Mouse (Mus musculus) gastrocnemius, postnatal 4 days (tissue): ENCODE results near the gene Fbxl2. TPM values are rescaled to one million over a fixed set of nuclear protein-coding genes. Genes with fewer than 3 reads are reported as not detected.
A peak's percentile ranks its signal among the peaks of the same experiment; 100 is the strongest.

Experiments
- DNase-seq, 2 experiments: peaks; one replicate each; pipeline ENCODE4 v3.0.0; 2021 to 2022; ENCODE audit warnings: low spot score in 2 of 2, mixed read lengths in 2 of 2
- total RNA-seq, 2 experiments: library from RNA; stranded (reverse); gene quantifications; 2 replicates each; pipeline ENCODE4 v1.2.3; 2021

The Fbxl2 gene
- total RNA-seq, 2 experiments from 2014 or later, result 3.9 to 4.0 TPM

DNA sequence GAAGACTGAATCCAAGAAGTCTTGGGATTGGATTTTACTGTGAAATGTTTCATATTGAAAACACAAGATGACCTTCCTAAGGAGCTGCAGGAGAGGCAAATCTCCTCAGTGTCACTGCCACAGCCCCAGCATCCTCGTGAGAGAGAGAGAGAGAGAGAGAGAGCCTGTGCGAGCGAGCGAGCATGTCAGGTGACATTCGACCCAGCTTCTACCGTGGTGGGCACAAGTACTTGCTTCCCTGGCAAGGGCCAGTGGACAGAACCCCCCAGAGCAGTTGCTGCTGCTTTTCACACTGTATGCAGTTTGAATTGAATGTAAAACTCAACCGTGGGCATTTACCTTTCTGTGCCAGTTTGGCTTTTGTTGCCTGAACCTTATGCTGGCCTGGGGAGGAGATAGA is 70.5 kb downstream of the Fbxl2 start:
- no peak for DNase-seq

DNA sequence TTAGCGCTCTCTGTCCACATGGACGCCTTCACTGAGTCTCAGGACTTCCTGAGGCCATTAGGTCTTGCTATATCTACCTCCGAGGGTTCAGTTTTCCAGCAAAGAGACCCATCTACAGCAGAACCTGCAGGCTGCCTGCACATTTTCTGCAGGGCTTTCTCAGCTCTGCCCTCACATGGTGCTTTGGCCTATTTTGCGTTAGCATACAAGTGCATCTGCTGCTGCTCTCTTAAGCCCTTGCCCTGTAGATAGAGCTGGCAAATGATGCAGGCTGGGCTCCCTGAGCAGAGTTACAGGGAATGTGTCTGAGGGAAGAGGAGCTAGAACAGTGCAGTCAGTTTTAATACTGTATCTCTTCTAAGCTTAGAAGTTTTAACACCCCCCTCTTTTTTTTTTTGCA is 71.0 kb downstream of the Fbxl2 start:
- DNase-seq, result no peak

DNA sequence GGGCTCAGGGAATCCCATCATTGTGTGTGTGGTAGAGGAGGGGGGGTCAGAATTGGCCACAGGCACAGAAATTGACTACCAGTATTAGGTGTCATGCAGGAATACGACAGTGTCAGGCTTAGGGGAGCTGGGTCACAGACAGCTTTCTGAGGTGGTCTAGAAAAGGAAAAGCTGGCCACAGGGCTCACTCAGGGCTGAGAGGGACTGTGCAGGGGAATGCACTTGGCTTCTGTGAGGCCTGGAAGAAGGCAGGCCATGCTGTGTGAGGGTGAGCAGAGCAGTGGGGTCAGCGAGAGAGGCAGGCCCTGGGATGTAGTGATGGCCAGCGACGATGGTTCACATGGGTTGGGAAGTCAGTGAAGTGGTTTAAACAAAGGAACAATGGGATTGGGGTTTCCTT is 72.1 kb downstream of the Fbxl2 start:
- DNase-seq, result no peak

DNA sequence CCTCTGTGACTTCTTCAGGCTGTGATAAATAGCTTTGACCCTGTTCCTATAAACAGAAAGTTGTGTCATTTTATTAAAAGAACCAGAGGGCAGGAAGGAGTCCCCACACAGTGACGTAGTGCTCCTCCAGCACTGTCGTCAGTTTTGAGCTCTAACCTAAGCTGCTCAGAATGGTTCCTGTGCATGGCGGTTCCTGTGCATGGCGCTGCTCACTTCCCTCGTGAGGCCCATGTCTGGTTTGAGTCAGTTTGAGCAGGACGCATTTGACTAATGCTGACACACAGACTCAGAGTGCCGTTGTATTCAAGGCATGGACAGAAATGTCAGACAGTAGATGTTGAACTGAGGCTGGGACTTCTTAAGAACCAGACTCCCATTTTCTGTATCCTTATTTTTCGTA is 74.4 kb downstream of the Fbxl2 start:
- DNase-seq, result no peak

DNA sequence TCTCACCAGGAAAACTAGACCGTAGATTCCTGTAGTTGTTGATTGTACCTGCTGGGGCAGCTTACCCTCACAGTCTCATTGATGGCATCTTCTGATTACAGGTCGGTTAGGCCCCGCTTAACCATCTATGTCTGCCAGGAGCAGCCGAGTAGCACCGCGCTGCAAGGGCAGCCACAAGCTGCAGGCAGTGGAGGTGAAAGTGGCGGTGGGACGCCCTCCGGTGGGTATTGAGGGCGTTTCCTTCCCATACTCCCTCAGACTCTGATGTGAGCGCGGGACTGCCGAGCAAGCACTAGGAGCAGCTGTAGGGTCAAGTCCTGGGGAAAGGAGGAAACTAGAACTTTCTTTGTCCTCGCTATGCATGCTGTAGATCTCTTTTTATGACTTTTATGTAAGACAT is 76.0 kb downstream of the Fbxl2 start:
- DNase-seq, result no peak

DNA sequence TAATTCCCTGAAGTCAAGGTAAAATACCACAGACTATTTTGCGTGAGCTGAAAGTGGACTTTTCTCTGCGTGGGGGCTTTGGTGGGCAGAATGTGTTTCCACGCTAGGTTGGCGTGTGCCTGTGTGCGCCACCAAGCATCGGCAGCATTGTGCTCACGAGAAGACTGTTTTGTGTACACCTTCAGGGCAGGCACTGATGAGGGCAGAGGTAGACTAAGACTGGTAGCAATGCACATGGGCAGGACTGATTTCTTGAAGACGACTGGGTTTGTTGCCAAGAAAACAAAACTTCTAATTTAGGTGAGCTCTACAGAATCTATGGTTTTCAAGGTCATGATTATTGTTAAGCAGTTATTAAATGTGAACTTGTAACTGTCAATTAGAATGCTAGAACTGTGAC is 76.6 kb downstream of the Fbxl2 start:
- no peak for DNase-seq

DNA sequence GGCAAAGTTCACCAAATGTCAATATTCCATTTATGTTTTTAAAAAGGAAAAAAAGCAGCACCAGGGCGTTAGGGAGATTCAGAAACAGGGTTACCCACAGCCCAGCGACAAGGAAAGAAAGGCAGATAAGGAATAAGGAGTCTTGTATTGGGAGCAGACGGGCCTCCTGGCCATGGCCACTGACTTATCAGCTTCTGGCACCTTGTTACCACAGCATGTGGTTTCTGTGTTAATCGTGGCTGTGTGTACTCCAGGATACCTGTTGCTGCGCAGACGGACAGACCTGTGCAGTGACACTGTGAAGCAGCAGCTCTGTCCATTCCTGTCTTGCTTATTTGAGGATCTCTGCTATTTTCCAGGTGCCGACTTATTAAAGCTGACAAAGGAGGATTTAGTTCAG is 77.0 kb downstream of the Fbxl2 start:
- no peak for DNase-seq

DNA sequence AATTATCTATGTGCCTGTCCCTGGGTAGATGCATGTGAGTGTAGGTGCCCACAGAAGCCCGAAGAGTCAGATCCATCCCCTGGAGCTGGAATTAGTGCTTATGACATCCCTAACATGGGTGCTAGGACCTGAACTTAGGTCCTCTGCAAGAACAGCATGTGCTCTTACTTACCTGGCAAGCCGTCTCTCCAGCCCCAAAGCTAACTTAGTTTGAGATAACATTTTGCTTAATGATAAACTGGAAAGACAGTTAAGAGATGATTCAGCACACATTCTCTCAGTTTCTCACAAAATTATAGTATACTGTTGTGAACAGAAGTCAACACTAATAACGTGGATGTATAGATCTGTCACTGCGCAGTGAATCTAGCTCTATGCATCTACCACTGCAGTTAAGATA is 79.2 kb downstream of the Fbxl2 start:
- no peak for DNase-seq

DNA sequence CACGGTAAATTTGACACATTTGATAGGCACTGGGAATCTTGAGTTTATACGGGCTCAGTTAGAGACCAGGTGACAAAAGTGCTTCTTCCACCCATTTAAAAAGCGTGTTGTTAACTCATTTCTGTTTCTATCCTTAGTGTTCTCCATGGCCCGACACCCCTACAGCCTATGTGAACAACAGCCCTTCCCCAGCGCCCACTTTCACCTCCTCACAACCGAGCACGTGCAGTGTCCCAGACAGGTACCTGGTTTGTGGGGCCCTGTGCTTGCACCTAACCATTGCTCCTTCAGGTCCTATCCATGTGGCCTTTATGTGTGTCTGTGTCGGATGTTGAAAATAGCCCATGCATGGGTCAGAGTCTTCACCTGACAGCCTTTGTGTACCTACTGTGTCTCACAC is 81.6 kb downstream of the Fbxl2 start:
- no peak for DNase-seq

DNA sequence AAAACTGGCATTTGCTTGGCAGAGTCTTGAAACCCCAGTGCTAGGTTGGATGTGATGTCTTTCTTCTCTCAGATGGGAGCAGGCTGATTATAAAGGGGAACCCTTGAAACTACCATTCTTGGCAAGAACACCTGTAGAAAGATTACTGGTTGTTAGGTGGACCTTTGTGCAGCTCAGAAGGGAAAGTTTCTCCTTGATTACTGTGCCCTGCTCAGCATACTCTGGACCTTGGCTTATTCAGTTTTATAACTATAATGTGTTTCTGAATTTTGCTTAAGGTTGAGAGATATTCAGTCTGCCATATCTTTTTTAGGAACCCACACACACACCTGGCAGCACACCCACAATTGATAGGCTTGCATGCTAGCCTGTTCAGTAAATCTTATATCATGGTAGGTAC is 82.3 kb downstream of the Fbxl2 start:
- no peak for DNase-seq

DNA sequence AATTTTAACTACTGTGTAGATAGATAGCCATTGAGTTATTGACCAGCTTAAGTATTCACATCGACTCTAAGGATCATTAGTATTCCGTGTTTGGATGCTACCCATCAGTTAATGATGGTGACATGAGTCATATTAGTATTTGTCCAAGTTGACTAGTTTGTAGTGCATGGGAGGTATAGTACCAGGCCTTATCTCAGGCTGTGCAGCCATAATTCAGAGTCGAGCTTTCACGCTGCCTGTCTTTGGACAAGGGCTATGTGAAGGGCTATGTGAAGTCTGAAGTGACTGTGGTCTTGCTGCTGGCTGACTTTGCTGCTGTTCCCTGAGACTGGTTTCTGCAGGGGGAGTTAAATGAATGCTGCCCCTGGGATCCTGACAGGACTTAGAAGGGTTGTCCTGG is 88.2 kb downstream of the Fbxl2 start:
- no peak for DNase-seq

DNA sequence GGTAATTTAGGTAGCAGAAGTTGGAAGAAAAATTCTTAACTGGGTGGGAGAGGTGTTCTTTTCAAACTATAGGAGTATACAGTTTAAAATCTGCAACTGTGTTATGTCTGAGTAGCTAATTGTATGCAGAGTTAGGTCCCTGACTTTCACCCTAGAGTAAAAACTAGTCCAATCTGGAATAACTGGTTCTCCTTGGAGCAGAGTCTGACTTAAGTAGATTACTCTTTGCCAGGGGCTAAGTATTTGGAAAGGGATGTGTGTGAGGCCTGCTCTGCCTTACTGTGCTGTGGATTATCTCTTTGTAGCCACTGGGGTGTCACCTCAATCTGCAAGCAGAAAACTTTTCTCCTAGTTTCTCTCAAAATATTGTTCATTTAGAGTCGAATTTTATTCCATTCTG is 98.8 kb downstream of the Fbxl2 start:
- no peak for DNase-seq

DNA sequence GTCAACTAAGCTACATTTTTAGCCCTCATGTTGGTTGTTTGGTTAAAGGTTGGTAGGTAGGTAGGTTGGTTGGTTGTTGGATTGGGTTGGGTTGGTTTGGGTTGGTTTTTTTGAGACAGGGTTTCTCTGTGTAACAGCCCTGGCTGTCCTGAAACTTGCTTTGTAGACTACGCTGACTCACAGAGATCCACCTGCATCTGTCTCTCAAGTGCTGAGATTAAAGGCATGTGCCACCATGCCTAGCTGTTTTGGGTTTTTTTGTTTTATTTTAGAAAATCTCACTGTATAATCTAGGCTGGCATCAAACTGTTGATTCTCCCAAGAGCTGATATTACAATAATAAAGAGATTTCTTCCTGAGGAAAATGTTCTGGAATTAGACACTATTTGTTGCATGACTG is 102.6 kb downstream of the Fbxl2 start:
- DNase-seq, result no peak

DNA sequence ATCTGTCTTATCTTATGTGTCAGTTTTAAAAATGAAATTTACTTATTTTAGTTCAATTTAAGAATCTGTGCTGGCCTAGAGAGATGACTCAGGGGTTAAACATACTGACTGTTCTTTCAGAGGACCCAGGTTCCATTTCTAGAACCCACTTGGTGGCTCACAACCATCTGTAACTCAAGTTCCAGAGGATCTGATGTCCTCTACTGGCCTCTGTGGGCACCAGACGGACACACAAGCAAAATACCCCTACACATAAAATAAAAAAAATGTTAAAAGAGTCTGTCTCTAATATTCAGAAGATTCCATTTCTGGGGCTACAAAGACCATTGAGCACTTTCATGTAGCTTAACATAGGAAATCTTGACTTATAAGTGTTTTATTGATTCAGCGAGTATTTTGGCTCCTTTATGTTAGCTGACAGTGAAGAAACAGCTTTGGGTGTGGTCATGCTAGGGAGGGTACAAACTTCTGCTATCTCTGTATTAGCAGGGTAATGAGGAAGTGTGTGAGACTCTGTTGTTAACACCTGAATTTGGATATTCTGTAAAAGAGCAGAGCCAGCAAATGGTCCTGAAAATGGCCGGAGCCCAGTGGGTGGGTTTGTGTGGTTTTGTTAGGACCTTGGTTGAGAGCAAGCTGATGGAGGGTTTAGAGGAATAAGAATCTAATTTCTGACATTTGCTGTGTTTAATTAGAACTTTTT is 104.7 kb downstream of the Fbxl2 start:
- no peak for DNase-seq

DNA sequence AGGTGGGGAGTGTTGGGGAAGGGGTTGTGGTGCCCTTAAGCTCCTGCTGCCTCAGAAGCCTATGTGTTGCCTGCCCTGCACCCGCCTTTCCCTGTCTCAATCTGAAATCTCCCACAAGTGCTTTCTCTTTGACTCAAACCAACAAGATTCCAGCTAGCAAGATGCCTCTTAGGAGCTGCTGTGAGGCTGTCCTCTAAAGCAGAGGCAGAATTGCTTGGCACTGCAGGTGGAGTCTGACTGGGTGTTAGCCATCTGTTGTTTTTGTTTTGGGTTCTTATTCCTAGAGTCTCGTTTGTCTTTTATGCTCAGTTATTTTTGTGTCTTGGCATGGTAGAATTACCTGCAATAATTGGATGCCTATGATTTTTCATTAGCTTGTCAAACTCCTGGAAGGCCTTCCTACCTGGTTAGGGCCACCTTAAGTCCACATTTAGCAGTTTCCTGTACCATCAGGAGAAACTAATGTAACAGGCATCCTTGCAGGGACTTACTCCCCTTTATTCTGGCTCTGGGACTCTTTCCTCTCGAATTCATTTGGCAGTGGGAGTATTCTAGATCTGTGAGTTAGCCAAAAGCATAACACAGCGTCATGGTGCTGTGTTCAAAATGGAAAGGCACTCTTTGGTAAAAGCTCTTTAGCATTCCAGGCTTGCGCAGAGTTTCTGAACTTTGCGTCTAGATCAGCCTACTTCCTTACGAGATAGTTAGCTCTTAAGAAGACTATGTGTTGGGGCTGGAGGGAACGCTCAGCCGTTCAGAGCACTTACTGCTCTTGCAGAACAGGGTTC is 106.7 kb downstream of the Fbxl2 start:
- no peak for DNase-seq

DNA sequence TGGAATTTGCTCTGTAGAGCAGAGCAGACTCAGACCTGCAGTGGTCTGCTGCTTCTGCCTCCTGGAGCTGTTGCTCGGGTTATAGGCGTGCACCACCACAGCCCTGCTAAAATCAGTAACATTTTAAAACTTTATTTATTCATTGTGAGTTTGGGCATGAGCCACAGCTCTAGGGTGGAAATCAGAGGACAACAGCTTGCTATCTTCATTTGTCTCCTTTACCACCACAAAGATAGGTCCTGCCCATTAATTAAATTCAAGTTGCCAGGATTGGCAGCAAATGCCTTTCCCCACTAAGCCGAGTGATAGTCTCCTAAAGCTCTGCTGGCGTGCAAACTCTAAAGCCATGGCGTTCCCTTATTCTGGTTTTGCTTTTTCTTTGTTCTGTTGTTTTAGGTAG is 110.4 kb downstream of the Fbxl2 start:
- no peak for DNase-seq

DNA sequence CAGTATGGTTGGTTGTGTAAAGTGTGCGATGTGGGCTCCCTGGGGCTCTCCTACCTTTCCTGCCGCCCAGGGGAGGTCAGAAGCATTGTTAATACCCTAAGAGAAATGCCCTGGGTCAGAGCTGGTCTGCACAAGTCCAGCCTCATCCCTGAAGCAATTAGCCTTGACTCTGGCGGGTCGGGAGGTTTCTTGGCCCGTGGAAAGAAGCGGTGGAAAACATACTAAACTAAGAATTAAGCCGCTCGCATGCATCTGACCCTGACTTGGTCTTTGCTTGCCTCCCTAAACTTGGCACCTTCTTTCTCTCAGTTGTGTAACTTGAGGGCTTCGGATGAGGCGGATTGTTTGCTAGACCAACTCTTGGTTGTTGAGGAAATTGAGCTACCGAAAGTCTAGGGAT is 113.5 kb downstream of the Fbxl2 start:
- DNase-seq, result peak in 1 of 2 experiments; percentile 12

DNA sequence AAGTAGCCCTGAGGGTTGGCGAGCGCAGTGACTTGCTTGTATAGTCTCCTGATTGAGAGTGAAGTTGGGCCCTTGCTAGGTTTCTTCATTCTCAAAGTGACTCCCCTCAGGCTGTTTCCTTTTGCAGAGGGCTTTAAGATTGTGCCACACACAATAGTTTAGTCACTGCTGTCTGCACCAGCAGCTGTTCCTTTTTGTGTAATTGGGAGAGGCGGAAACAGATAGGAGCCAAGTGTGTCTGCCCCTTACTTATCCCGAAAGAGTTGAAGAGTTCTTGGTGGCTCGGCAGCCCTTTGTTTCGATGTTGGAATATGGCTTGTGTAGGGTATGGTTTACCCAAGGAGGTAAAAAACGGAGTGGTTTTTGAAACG is 113.9 kb downstream of the Fbxl2 start:
- peak in 1 of 2 experiments; percentile 12 for DNase-seq

DNA sequence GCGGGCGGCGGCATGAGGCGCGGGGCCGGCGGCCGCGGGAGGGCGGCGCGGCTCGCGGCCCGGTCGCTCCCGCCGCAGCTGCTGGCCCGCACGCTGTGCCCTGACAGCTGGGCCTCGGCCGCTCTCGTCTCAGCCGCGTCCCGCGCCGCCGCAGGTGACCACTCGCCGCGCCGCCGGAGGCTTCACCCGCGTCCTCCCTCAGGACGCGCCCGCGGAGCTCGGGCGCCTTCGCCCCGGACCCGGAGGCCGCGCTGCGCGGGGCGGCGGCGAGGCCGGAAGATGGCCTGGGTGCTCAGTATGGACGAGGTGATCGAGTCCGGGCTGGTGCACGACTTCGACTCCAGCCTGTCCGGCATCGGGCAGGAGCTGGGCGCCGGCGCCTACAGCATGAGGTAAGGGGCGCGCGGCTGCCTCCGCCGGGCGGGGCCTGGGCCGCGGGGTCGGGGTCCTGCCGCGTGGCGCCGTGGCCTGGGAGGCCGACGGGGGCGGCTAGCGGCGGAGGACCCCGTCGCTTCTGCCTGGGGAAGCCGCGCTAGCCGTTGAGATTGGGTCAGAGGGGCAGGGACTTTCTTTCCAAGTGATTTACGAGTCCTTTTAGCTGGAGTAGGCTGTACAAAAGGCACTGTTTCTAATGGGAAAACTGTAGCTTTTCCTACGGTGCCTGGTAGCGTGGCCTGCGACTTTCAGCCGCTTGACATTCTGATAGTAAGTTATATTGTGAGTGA is 114.5 kb downstream of the Fbxl2 start:
- peak; percentile 23 to 37 for DNase-seq

DNA sequence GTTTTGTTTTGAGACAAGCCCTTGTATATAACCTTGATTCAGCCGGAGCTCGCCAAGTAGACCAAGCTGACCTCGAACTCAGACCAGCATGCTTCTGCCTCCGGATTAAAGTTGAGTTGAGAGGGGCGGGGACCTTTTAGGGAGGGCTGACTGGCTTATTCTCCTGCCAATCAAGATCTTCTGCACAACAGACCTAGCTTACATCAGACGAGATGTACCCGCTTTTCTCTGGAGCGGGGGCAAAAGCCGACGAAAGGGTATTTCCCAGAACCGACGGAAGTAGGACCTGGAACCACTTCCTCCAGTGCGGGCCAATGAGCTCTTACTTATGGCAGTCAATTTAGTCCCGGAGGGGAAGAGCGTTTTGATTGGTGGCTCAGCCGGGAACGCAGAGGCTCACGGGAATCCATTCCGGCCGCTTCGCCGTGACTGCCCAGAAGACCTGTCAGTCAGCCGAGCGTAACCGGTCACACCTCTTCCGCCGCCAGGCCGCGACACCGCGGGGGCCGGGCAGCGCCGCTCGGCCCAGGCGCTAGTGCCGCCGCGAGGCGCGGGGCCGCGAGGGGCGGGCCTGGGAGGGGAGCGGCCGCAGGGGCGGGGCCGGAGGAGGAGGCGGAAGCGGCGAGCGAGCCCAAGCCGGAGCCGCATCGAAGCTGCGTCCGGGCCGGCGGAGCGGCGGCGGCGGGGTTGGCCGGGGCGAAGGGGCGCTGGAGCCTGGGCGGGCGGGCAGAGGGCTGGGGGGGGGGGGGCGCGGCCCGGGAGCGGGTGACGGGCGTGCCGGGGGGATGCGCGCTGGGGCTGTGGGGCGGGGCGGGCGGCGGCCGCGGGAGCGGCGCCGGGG is 115.2 kb downstream of the Fbxl2 start, which contains the start of gene Ubp1:
Ubp1 (plus strand) TSS at position 401 of the 841 bp plus-strand sequence.
- DNase-seq, result peak; percentile 88 to 93

DNA sequence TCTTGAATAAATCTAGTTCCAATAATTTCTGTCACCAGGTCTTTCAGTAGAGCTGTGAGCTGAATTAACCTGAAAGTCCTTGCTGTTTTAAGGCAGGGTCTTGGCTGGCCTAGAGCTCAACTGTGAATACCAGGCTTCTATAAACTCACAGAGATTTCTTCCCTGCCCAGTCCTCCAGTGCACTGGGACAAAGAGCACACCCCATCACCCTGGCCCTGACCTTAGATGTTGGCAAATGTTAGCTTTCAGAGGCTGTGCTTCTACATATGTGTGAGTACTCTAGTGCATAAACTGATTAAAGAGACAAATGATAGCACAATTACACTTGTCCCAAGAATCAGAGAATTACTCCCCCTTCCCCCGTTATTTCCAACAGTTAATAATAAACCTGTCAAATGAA is 116.3 kb downstream of the Fbxl2 start:
- DNase-seq, result no peak
